Mouse (Mus musculus): ENCODE measurements at regions not wholly inside any gene's neighbourhood (a gene's known extent, or its start where the extent isn't known, plus 50 kb on each side); places are given as distances from the start of the nearest gene placed in this dataset.

DNA sequence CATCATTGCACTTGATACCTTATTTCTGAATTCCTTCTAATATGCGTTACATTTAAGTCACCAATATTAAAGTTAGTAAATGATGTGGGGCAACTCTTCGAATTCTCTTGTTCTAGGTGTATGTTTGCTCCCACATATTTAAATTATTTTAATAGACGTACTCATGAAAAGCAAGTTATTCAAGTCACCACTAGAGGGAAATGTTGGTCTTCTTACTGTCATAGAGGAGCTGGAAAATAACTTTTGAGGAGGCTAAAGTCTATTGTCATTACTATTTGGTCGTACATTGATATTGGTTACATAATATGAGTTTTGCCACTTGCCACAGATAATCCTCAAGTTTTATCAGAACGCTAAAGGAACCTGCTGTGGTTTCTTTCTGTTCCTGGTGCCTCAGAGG, 582.9 kb downstream of the Rab28 start:
- TF ChIP-seq CTCF (conservative IDR thresholded peaks at IDR 0.05; ENCODE audit: insufficient read depth, insufficient read length, low read depth, low read length) (0 out of 2 replicates have a peak, but pooled peaks have one; percentile 18), POLR2A (IDR thresholded peaks at IDR 0.05; ENCODE audit: low read depth, low read length) (no peak)

Data from kidney, adult 2 months (tissue).